Mouse (Mus musculus): ENCODE measurements around the gene Ush1c. TPM values are rescaled to one million over a fixed set of nuclear protein-coding genes. Genes with fewer than 3 reads are reported as not detected.

The Ush1c gene
- polyA plus RNA-seq, 1 experiment from 2014 or later: 1.4 TPM

GRCm38 (mm10) chr7:46240091-46240490 lies 1.8 kb upstream of the Ush1c start:
- peaks cover 19% of the 10 kb centered on the region for H3K4me1 ChIP-seq (replicated peaks)
- WGBS: 89% methylated on average over 4 of the region's 4 CpGs
- H3K36me3 ChIP-seq: no peaks in the 10 kb centered on the region
- no peak overlapping the region for H3K9ac ChIP-seq
- H3K4me3 ChIP-seq: no peak overlapping the region
- no peak overlapping the region for H3K4me2 ChIP-seq
- no peaks in the 10 kb centered on the region for H3K27me3 ChIP-seq
- H3K27ac ChIP-seq (replicated peaks): no peak overlapping the region
- H3K9me3 ChIP-seq: no peaks in the 10 kb centered on the region
- ATAC-seq (ENCODE audit: low read depth): no peak

- no peak overlapping the region for H3K27ac ChIP-seq (replicated peaks)
- no peaks in the 10 kb centered on the region for H3K9me3 ChIP-seq
- no peak overlapping the region for H3K9ac ChIP-seq
- no peak overlapping the region for H3K4me2 ChIP-seq
- H3K4me3 ChIP-seq: no peak overlapping the region
- no peaks in the 10 kb centered on the region for H3K27me3 ChIP-seq
- ATAC-seq (ENCODE audit: low read depth): no peak
- peaks cover 19% of the 10 kb centered on the region for H3K4me1 ChIP-seq (replicated peaks)
- WGBS: 57% methylated on average over 7 of the region's 7 CpGs
- H3K36me3 ChIP-seq: no peaks in the 10 kb centered on the region
Observed at GRCm38 (mm10) chr7:46237192-46237591, 1.1 kb downstream of the Ush1c start.

GRCm38 (mm10) chr7:46236363-46236762 lies 1.9 kb downstream of the Ush1c start:
- 0 out of 2 replicates have a peak overlapping the region, but pooled peaks have one; percentile 41 for H3K9ac ChIP-seq
- peak overlapping the region; percentile 46; the same call in 1 of the 2 replicates for H3K27ac ChIP-seq (replicated peaks)
- H3K9me3 ChIP-seq: no peaks in the 10 kb centered on the region
- 64% methylated on average over 15 of the region's 15 CpGs for WGBS
- H3K4me2 ChIP-seq: peak overlapping the region; percentile 24
- peak; percentile 44 for ATAC-seq (ENCODE audit: low read depth)
- no peaks in the 10 kb centered on the region for H3K27me3 ChIP-seq
- H3K4me1 ChIP-seq (replicated peaks): peaks cover 19% of the 10 kb centered on the region
- H3K36me3 ChIP-seq: no peaks in the 10 kb centered on the region
- H3K4me3 ChIP-seq: no peak overlapping the region

DNA sequence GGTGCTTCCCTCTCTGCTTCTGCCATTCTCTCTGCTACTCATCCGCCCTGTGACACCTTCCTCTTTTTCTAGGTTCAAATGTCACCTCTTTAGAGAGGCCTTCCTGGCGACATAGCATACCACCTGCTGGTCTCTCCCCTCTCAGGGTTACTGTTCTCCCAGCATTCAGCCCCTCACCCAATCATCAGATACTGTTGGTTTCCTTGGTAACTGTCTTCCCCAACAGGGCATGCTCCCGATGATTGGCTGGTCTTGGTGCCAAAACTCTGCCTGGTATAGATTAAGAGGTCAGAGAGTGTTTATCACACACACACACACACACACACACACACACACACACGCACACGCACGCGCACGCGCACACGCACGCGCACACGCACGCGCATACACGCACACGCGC lies 2.4 kb downstream of the Ush1c start:
- peaks cover 19% of the 10 kb centered on the region for H3K4me1 ChIP-seq (replicated peaks)
- H3K4me3 ChIP-seq: no peak overlapping the region
- WGBS: 68% methylated on average over 18 of the region's 18 CpGs
- no peaks in the 10 kb centered on the region for H3K9me3 ChIP-seq
- no peaks in the 10 kb centered on the region for H3K27me3 ChIP-seq
- H3K36me3 ChIP-seq: no peaks in the 10 kb centered on the region
- peak; percentile 63; the same call in 1 of the 2 replicates for ATAC-seq (ENCODE audit: low read depth)
- H3K27ac ChIP-seq (replicated peaks): peak overlapping the region; percentile 46; the same call in 1 of the 2 replicates
- H3K4me2 ChIP-seq: peak overlapping the region; percentile 24
- 0 out of 2 replicates have a peak overlapping the region, but pooled peaks have one; percentile 41 for H3K9ac ChIP-seq

DNA sequence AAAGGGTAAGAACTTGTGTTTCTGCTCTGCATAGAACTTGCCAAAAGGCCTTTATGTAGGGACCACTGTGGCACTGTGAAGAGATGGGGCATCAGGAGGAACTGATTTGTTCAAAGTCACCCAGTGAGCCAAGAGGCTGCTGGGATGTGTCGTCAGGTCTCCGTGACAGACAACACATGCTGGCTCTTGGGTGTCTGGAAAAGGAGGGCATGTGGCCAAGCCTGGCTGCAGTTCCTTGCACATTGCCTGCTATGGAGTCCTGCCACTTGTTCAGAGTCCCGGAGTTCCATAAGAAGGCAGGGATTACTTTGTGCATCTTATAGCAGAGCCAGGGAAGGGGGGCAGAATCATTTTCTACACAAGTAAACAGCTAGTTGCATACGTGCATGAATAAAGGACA lies 11.4 kb downstream of the Ush1c start:
- 62% methylated on average over 4 of the region's 4 CpGs for WGBS

DNA sequence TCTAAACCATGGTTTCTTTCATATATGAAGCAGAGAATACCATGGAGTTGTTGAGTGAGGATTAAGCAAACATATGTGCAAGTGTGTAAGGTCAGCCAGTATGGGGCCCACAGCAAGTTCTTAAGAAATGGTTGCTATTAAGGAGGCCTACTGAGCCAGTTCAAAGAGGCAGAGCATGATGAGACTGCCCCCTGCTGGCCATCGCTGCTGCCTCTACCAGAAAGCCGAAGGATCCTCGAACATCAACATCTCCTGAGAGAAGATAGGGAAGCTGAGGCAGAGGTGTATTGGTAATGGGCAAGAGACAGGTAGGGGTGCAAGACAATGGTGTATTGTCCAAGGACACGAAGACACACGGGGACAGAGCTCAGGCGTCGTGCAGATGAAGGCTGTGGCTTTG lies 12.1 kb downstream of the Ush1c start:
- H3K27ac ChIP-seq (replicated peaks): no peak overlapping the region
- WGBS: 22% methylated on average over 7 of the region's 7 CpGs
- H3K27me3 ChIP-seq: no peaks in the 10 kb centered on the region
- H3K9me3 ChIP-seq: no peaks in the 10 kb centered on the region
- H3K4me1 ChIP-seq (replicated peaks): peaks cover 12% of the 10 kb centered on the region; the same call in 1 of the 2 replicates
- H3K36me3 ChIP-seq: no peaks in the 10 kb centered on the region
- no peak overlapping the region for H3K4me3 ChIP-seq
- no peak overlapping the region for H3K9ac ChIP-seq
- ATAC-seq (ENCODE audit: low read depth): no peak
- no peak overlapping the region for H3K4me2 ChIP-seq

More for the DNA sequence above, 11.4 kb downstream of the Ush1c start:
- no peak for ATAC-seq (ENCODE audit: low read depth)
- Histone ChIP-seq H3K9me3 (no peaks in the 10 kb centered on the region), H3K27ac (replicated peaks) (no peak overlapping the region), H3K4me1 (replicated peaks) (peaks cover 12% of the 10 kb centered on the region; the same call in 1 of the 2 replicates), H3K36me3 (no peaks in the 10 kb centered on the region), H3K4me2 (no peak overlapping the region), H3K9ac (no peak overlapping the region), H3K27me3 (no peaks in the 10 kb centered on the region), H3K4me3 (no peak overlapping the region)

DNA sequence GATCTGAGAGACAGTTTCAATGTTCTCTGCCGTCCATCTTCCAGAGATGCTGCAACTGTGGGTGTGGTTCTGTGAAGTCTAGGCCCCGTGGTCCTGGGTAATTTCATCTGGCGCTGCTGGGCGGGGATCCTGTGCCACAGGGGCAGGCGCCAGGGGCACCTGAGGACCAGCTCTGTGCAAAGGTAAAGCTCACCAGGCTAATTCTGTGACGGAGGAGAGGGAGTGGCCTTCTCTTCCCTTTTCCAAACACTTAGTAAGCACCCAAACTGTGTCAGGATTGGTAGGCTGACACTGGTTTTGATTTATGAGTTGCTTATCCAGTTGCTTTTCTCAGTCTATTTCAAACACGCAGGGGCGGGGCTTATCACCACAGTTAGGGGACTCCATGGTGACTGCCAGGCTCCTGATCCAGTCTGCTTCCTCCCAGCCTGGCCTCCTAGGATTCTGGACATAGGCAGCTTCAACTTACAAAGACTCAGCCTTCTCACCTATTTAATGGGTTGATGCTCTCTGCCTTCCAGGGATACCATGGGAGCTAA lies 17.6 kb downstream of the Ush1c start:
- Histone ChIP-seq H3K4me3 (no peak overlapping the region), H3K9ac (no peak overlapping the region), H3K4me2 (no peak overlapping the region), H3K9me3 (no peaks in the 10 kb centered on the region), H3K36me3 (no peaks in the 10 kb centered on the region), H3K27ac (replicated peaks) (no peak overlapping the region), H3K27me3 (no peaks in the 10 kb centered on the region), H3K4me1 (replicated peaks) (no peaks in the 10 kb centered on the region; the same call in 1 of the 2 replicates)
- no peak for ATAC-seq (ENCODE audit: low read depth)
- 78% methylated on average over 8 of the region's 8 CpGs for WGBS

GRCm38 (mm10) chr7:46218415-46218814 lies 19.9 kb downstream of the Ush1c start:
- Histone ChIP-seq H3K27ac (replicated peaks) (no peak overlapping the region), H3K27me3 (no peaks in the 10 kb centered on the region), H3K4me1 (replicated peaks) (no peaks in the 10 kb centered on the region; the same call in 1 of the 2 replicates), H3K4me3 (no peak overlapping the region), H3K4me2 (no peak overlapping the region), H3K9me3 (no peaks in the 10 kb centered on the region), H3K36me3 (no peaks in the 10 kb centered on the region), H3K9ac (no peak overlapping the region)
- ATAC-seq (ENCODE audit: low read depth): no peak
- 9% methylated on average over 11 of the region's 11 CpGs for WGBS

DNA sequence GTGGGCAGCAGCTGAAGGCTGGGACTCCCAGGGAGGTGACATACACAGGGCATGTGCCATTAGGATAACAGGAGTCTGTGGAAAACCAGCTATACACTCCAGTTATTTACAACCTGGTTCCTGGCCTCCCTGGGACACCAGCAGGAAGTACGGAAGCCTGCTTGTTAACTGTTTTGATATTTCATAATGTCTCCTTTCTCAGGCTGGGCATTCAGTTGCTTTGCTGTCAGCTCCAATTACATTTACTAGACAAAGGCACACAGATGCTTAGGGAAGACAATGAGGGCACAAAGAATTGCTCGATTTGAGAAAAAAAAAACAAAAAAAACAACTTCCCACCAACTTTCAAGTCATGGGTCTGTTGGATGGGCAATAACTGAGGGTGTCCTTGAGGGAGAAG lies 21.8 kb downstream of the Ush1c start:
- no peak overlapping the region for H3K4me2 ChIP-seq
- H3K9me3 ChIP-seq: no peaks in the 10 kb centered on the region
- ATAC-seq (ENCODE audit: low read depth): no peak
- H3K9ac ChIP-seq: no peak overlapping the region
- no peak overlapping the region for H3K27ac ChIP-seq (replicated peaks)
- H3K27me3 ChIP-seq: no peaks in the 10 kb centered on the region
- H3K4me3 ChIP-seq: no peak overlapping the region
- no peaks in the 10 kb centered on the region for H3K4me1 ChIP-seq (replicated peaks)
- H3K36me3 ChIP-seq: no peaks in the 10 kb centered on the region
- 50% methylated on average over 2 of the region's 2 CpGs for WGBS

DNA sequence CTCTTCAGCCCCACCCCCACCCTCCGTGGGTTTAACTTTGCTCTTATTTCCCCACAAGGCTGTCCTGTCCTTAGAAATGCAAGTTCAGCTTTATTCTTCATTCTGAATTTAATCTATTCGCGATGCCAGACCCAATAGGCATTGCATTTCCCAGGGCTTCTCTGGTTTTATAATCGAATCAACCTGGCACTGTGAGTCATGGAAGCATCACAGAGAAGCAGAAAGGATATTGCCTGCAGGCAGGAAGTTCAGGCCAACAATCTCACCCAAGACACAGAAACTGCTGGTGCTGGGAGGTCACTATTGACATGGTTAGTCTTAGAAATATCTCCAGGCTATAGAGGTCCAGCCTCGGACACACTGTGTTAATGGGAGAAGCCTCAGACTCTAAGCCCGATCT lies 28.0 kb downstream of the Ush1c start:
- no peak overlapping the region for H3K27ac ChIP-seq (replicated peaks)
- no peak for ATAC-seq (ENCODE audit: low read depth)
- H3K9ac ChIP-seq: no peak overlapping the region
- H3K4me1 ChIP-seq (replicated peaks): no peaks in the 10 kb centered on the region
- no peaks in the 10 kb centered on the region for H3K27me3 ChIP-seq
- H3K36me3 ChIP-seq: no peaks in the 10 kb centered on the region
- no peak overlapping the region for H3K4me3 ChIP-seq
- no peaks in the 10 kb centered on the region for H3K9me3 ChIP-seq
- 88% methylated on average over 6 of the region's 6 CpGs for WGBS
- no peak overlapping the region for H3K4me2 ChIP-seq

DNA sequence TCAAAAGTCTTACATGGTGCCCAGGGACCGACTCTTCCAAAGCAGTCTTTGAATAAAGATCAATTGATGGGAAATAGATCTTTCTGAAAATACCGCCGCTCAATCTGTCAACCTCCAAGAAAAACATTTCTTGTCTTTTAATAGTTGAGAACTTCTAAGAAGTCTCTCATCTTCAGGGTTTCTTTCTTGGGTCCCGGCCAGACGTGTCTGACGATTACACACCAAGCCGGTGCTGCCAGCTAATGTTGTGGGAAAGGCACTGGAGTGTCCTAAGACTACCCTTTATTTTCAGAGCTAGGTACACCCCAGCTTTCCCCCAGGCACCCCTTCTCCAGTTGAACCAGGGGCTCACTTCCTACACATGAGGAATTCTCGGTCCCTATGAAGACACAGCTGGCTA lies 30.2 kb downstream of the Ush1c start:
- Histone ChIP-seq H3K9ac (no peak overlapping the region), H3K4me1 (replicated peaks) (no peaks in the 10 kb centered on the region), H3K4me3 (no peak overlapping the region), H3K27ac (replicated peaks) (no peak overlapping the region), H3K27me3 (no peaks in the 10 kb centered on the region), H3K4me2 (no peak overlapping the region), H3K9me3 (no peaks in the 10 kb centered on the region), H3K36me3 (no peaks in the 10 kb centered on the region)
- ATAC-seq (ENCODE audit: low read depth): no peak
- 96% methylated on average over 8 of the region's 8 CpGs for WGBS

- no peaks in the 10 kb centered on the region for H3K9me3 ChIP-seq
- H3K27me3 ChIP-seq: no peaks in the 10 kb centered on the region
- no peak for ATAC-seq (ENCODE audit: low read depth)
- H3K4me1 ChIP-seq (replicated peaks): peaks cover 7% of the 10 kb centered on the region
- no peak overlapping the region for H3K4me3 ChIP-seq
- no peaks in the 10 kb centered on the region for H3K36me3 ChIP-seq
- no peak overlapping the region for H3K4me2 ChIP-seq
- H3K27ac ChIP-seq (replicated peaks): no peak overlapping the region
- 78% methylated on average over 6 of the region's 6 CpGs for WGBS
- no peak overlapping the region for H3K9ac ChIP-seq
Observed at GRCm38 (mm10) chr7:46204775-46205174, 33.5 kb downstream of the Ush1c start.

DNA sequence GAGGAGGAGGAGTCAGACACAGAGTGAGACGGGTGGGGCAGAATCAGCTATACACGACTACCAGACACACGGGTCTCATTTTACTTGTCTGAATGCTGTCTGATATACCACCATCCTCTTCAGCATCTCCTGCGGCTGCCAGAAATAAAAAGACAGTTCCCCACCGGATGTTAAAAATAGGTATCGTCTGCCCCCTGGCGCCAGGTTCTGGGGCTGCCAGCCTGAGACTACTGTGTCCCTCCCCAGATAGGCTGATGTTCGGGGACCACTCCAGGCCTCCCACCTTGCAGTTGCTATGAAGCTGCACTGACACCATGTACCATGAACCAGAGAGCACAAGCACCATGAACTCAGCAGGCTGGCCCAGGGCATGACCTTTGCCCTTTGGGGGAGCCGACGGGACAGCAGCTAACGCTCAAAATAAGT lies 34.2 kb downstream of the Ush1c start:
- Histone ChIP-seq H3K27me3 (peaks cover 4% of the 10 kb centered on the region; the same call in 1 of the 2 replicates), H3K4me1 (replicated peaks) (peaks cover 7% of the 10 kb centered on the region), H3K9me3 (no peaks in the 10 kb centered on the region), H3K36me3 (no peaks in the 10 kb centered on the region), H3K9ac (no peak overlapping the region), H3K4me3 (no peak overlapping the region), H3K27ac (replicated peaks) (no peak overlapping the region), H3K4me2 (no peak overlapping the region)
- peak; percentile 65; the same call in 1 of the 2 replicates for ATAC-seq (ENCODE audit: low read depth)
- WGBS: 50% methylated on average over 11 of the region's 11 CpGs

Data from neural tube, embryonic 13.5 days (tissue).